Mouse (Mus musculus): Measurements from ENCODE around the gene Cd46. TPM values are rescaled to one million over a fixed set of nuclear protein-coding genes. Genes with fewer than 3 reads are reported as not detected.

Cd46 gene
- polyA plus RNA-seq, 1 experiment: 0.06 TPM

DNA sequence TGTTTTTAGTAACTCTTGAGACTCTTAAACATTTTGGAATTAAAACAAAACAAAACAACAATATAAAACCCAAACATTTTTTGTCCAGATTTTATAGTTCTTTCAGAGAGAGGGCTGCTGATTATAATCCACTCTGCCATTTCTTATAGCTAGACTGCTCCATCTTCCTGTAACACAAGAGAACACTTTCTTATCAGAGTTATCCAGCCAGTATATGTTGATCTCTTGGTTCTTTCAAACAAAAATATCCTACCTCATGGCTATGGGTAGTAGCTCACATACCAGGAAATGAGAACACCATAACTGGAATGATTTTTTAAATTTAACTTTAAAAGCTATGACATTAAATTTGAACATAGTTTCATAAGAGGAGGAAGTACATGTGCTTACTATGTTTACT, 9.9 kb downstream of the Cd46 start:
- Histone ChIP-seq H3K4me3 (ENCODE audit: insufficient read depth, poor library complexity, severe bottlenecking) (no peak overlapping the region), H3K36me3 (ENCODE audit: control insufficient read depth, insufficient read depth) (no peaks in the 10 kb centered on the region), H3K79me2 (ENCODE audit: control insufficient read depth, insufficient read depth) (no peaks in the 10 kb centered on the region), H3ac (ENCODE audit: control insufficient read depth, insufficient read length, low read depth) (no peak overlapping the region), H3K27me3 (ENCODE audit: control insufficient read depth, insufficient read depth, insufficient read length) (no peaks in the 10 kb centered on the region), H3K79me3 (ENCODE audit: low read depth) (no peaks in the 10 kb centered on the region)
- no peak for TF ChIP-seq CEBPB (IDR thresholded peaks at IDR 0.05; ENCODE audit: low read depth)
- no peak for TF ChIP-seq USF1 (IDR thresholded peaks at IDR 0.05; ENCODE audit: low read depth)
- no peak for TF ChIP-seq CTCF (IDR thresholded peaks at IDR 0.05; ENCODE audit: control insufficient read depth, insufficient read depth, insufficient read length)
- TF ChIP-seq MAX (IDR thresholded peaks at IDR 0.05): no peak
- no peak for TF ChIP-seq MYOD1 (IDR thresholded peaks at IDR 0.05; ENCODE audit: control insufficient read depth, insufficient read length, low read depth)
- no peak for TF ChIP-seq FOSL1 (IDR thresholded peaks at IDR 0.05; ENCODE audit: insufficient read depth, low read length, poor library complexity, severe bottlenecking)
- TF ChIP-seq MYOG (IDR thresholded peaks at IDR 0.05; ENCODE audit: control insufficient read depth, extremely low read depth, insufficient read length): no peak

DNA sequence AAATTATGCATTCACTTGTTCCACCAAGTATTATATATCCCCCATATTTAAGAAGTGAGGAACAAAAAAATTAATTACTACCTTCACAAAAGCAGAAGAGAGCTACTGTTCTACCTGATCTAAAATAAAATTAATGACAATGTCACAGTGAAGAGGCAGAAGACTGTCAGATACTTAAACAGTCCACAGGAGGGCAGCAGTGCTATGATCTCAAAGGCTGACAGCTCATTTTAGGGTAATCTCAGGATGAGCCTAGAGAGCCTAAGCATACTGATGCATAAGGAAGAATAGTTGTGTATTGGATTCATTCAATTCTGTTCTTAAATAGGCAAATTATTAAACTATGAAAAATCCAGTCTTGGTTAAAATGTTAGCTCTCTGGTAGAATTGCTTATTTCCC, 51.6 kb downstream of the Cd46 start:
- TF ChIP-seq CTCF (IDR thresholded peaks at IDR 0.05; ENCODE audit: control insufficient read depth, insufficient read depth, insufficient read length) (no peak), MYOG (IDR thresholded peaks at IDR 0.05; ENCODE audit: control insufficient read depth, extremely low read depth, insufficient read length) (no peak), USF1 (IDR thresholded peaks at IDR 0.05; ENCODE audit: low read depth) (no peak), MYOD1 (IDR thresholded peaks at IDR 0.05; ENCODE audit: control insufficient read depth, insufficient read length, low read depth) (no peak), MAX (IDR thresholded peaks at IDR 0.05) (no peak), CEBPB (IDR thresholded peaks at IDR 0.05; ENCODE audit: low read depth) (no peak), FOSL1 (IDR thresholded peaks at IDR 0.05; ENCODE audit: insufficient read depth, low read length, poor library complexity, severe bottlenecking) (no peak)
- no peak overlapping the region for H3ac ChIP-seq (ENCODE audit: control insufficient read depth, insufficient read length, low read depth)
- no peaks in the 10 kb centered on the region for H3K79me2 ChIP-seq (ENCODE audit: control insufficient read depth, insufficient read depth)
- H3K27me3 ChIP-seq (ENCODE audit: control insufficient read depth, insufficient read depth, insufficient read length): no peaks in the 10 kb centered on the region
- H3K36me3 ChIP-seq (ENCODE audit: control insufficient read depth, insufficient read depth): peaks cover 14% of the 10 kb centered on the region
- no peak overlapping the region for H3K4me3 ChIP-seq (ENCODE audit: insufficient read depth, poor library complexity, severe bottlenecking)
- no peaks in the 10 kb centered on the region for H3K79me3 ChIP-seq (ENCODE audit: low read depth)

DNA sequence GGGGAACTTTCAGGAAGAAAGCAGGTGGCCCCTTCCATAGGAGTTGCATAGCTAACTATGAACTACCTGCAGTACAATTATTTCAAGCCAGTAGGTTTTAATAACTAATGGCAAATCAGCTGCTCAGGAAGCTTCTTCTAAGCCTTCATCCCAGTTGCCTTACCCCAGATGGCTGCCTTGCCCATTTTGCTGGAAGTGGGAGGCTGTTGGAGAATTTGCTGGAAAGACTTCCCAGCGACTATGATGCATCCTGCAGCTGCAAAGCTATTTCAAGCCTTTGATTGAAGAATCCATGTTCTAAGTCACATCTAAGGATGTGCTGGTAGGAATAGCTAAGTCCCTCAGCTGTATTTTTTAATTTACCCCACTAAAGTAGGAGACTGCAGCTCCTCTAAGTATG, 53.7 kb downstream of the Cd46 start:
- Histone ChIP-seq H3K79me2 (ENCODE audit: control insufficient read depth, insufficient read depth) (no peaks in the 10 kb centered on the region), H3K4me3 (ENCODE audit: insufficient read depth, poor library complexity, severe bottlenecking) (no peak overlapping the region), H3K27me3 (ENCODE audit: control insufficient read depth, insufficient read depth, insufficient read length) (no peaks in the 10 kb centered on the region), H3K36me3 (ENCODE audit: control insufficient read depth, insufficient read depth) (peaks cover 14% of the 10 kb centered on the region), H3K79me3 (ENCODE audit: low read depth) (no peaks in the 10 kb centered on the region), H3ac (ENCODE audit: control insufficient read depth, insufficient read length, low read depth) (no peak overlapping the region)
- TF ChIP-seq CTCF (IDR thresholded peaks at IDR 0.05; ENCODE audit: control insufficient read depth, insufficient read depth, insufficient read length) (no peak), MYOG (IDR thresholded peaks at IDR 0.05; ENCODE audit: control insufficient read depth, extremely low read depth, insufficient read length) (no peak), FOSL1 (IDR thresholded peaks at IDR 0.05; ENCODE audit: insufficient read depth, low read length, poor library complexity, severe bottlenecking) (no peak), CEBPB (IDR thresholded peaks at IDR 0.05; ENCODE audit: low read depth) (no peak), MAX (IDR thresholded peaks at IDR 0.05) (no peak), USF1 (IDR thresholded peaks at IDR 0.05; ENCODE audit: low read depth) (no peak), MYOD1 (IDR thresholded peaks at IDR 0.05; ENCODE audit: control insufficient read depth, insufficient read length, low read depth) (no peak)

- Histone ChIP-seq H3K79me2 (ENCODE audit: control insufficient read depth, insufficient read depth) (no peaks in the 10 kb centered on the region), H3K36me3 (ENCODE audit: control insufficient read depth, insufficient read depth) (peaks cover 15% of the 10 kb centered on the region), H3K27me3 (ENCODE audit: control insufficient read depth, insufficient read depth, insufficient read length) (no peaks in the 10 kb centered on the region), H3K79me3 (ENCODE audit: low read depth) (no peaks in the 10 kb centered on the region), H3ac (ENCODE audit: control insufficient read depth, insufficient read length, low read depth) (no peak overlapping the region), H3K4me3 (ENCODE audit: insufficient read depth, poor library complexity, severe bottlenecking) (no peak overlapping the region)
- TF ChIP-seq USF1 (IDR thresholded peaks at IDR 0.05; ENCODE audit: low read depth): no peak
- no peak for TF ChIP-seq MYOG (IDR thresholded peaks at IDR 0.05; ENCODE audit: control insufficient read depth, extremely low read depth, insufficient read length)
- no peak for TF ChIP-seq CEBPB (IDR thresholded peaks at IDR 0.05; ENCODE audit: low read depth)
- TF ChIP-seq MAX (IDR thresholded peaks at IDR 0.05): no peak
- TF ChIP-seq CTCF (IDR thresholded peaks at IDR 0.05; ENCODE audit: control insufficient read depth, insufficient read depth, insufficient read length): no peak
- TF ChIP-seq MYOD1 (IDR thresholded peaks at IDR 0.05; ENCODE audit: control insufficient read depth, insufficient read length, low read depth): no peak
These were observed 54.1 kb downstream of the Cd46 start for GRCm38 (mm10) chr1:195037985-195038384.

- H3K27me3 ChIP-seq (ENCODE audit: control insufficient read depth, insufficient read depth, insufficient read length): no peaks in the 10 kb centered on the region
- TF ChIP-seq CEBPB (IDR thresholded peaks at IDR 0.05; ENCODE audit: low read depth) (no peak), USF1 (IDR thresholded peaks at IDR 0.05; ENCODE audit: low read depth) (no peak)
- H3K79me3 ChIP-seq (ENCODE audit: low read depth): no peaks in the 10 kb centered on the region
These were observed 54.6 kb downstream of the Cd46 start for GRCm38 (mm10) chr1:195037483-195037882.

DNA sequence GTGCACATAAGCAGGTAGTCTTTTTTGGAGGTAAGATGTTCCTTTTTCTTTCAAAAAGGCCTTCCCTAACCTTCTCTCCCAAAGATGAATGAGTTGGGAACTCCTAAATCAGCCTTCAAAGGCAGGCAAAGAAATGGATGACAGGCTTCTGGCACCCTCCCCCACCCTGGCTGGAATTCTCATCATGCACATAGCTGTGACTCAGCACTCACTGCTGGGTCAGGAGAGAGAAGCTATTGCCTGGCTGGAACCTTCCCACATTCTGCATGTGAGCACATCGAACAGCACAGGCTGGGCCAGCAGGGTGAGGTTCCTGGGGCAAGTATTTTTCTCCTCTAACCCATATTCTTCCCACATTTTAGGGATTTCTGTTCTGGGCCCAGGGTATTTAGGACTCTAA, 58.1 kb downstream of the Cd46 start:
- no peaks in the 10 kb centered on the region for H3K27me3 ChIP-seq (ENCODE audit: control insufficient read depth, insufficient read depth, insufficient read length)
- no peaks in the 10 kb centered on the region for H3K79me3 ChIP-seq (ENCODE audit: low read depth)
- H3K4me3 ChIP-seq (ENCODE audit: insufficient read depth, poor library complexity, severe bottlenecking): no peak overlapping the region
- TF ChIP-seq MYOG (IDR thresholded peaks at IDR 0.05; ENCODE audit: control insufficient read depth, extremely low read depth, insufficient read length) (no peak), FOSL1 (IDR thresholded peaks at IDR 0.05; ENCODE audit: insufficient read depth, low read length, poor library complexity, severe bottlenecking) (no peak), MAX (IDR thresholded peaks at IDR 0.05) (no peak), MYOD1 (IDR thresholded peaks at IDR 0.05; ENCODE audit: control insufficient read depth, insufficient read length, low read depth) (no peak), USF1 (IDR thresholded peaks at IDR 0.05; ENCODE audit: low read depth) (no peak), CTCF (IDR thresholded peaks at IDR 0.05; ENCODE audit: control insufficient read depth, insufficient read depth, insufficient read length) (no peak), CEBPB (IDR thresholded peaks at IDR 0.05; ENCODE audit: low read depth) (no peak)
- no peaks in the 10 kb centered on the region for H3K79me2 ChIP-seq (ENCODE audit: control insufficient read depth, insufficient read depth)
- no peak overlapping the region for H3ac ChIP-seq (ENCODE audit: control insufficient read depth, insufficient read length, low read depth)
- H3K36me3 ChIP-seq (ENCODE audit: control insufficient read depth, insufficient read depth): peaks cover 23% of the 10 kb centered on the region

More at GRCm38 (mm10) chr1:195037483-195037882, 54.6 kb downstream of the Cd46 start:
- Histone ChIP-seq H3K36me3 (ENCODE audit: control insufficient read depth, insufficient read depth) (peaks cover 20% of the 10 kb centered on the region), H3K79me2 (ENCODE audit: control insufficient read depth, insufficient read depth) (no peaks in the 10 kb centered on the region), H3ac (ENCODE audit: control insufficient read depth, insufficient read length, low read depth) (no peak overlapping the region), H3K4me3 (ENCODE audit: insufficient read depth, poor library complexity, severe bottlenecking) (no peak overlapping the region)

Data from C2C12 (cell line).